Mouse (Mus musculus): ENCODE results near the gene Il4ra.

DNA sequence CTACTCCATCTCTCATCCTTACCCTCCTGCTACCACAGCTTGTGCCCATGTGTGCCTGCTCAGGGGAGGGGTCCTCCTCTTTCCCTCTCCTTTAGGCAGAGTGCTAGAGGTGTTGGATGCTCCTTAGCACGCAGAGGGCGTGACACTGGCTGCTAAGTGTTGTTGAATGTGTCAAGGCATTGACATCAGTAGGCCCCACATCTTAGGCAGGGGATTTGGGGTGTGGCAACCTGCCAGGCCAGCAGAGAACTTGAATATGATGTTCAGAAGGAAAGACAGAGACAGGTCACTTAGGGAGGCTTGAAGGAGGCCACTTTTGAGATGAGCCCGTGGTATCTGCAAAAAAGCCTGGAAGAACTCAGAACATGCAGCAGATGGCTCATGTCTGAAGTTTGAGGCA lies 26.2 kb downstream of the Il4ra start:
- no peak for TF ChIP-seq GATA1 (IDR thresholded peaks at IDR 0.05; ENCODE audit: borderline replicate concordance, low read length)
- no peak for TF ChIP-seq FLI1 (IDR thresholded peaks at IDR 0.05; ENCODE audit: low read length)
